Mouse (Mus musculus) stomach, postnatal 0 days (tissue): ENCODE data around the gene Cd63. TPM values are rescaled to one million over a fixed set of nuclear protein-coding genes. Genes with fewer than 3 reads are reported as not detected.
A peak's percentile ranks its signal among the peaks of the same experiment; 100 is the strongest.

Source experiments
- ATAC-seq: fragments of 200-750 bp; cut with Nextera tagmentation; 2 replicates; pipeline ENCODE4 v1.8.0; 2017; ENCODE audit not compliant: low FRiP score, low TSS enrichment
- DNase-seq: peaks from one replicate; pipeline ENCODE4 v3.0.0-alpha.2; 2016; ENCODE audit warnings: low spot score
- H3K27ac ChIP-seq: fragments of 300-500 bp; sonication (generic); replicated peaks from 2 replicates; pipeline ENCODE4 v1.5.1; 2014; ENCODE audit warnings: mild to moderate bottlenecking, control low read depth
- H3K27me3 ChIP-seq: fragments of 300-500 bp; sonication (generic); 2 replicates; pipeline ENCODE4 v1.6.1; 2014; ENCODE audit warnings: low read length; ENCODE audit not compliant: control insufficient read depth, insufficient read depth
- H3K36me3 ChIP-seq: fragments of 300-500 bp; sonication (generic); 2 replicates; pipeline ENCODE4 v1.6.1; 2014; ENCODE audit warnings: low read length, mixed read lengths; ENCODE audit not compliant: control insufficient read depth, insufficient read depth
- H3K4me1 ChIP-seq: fragments of 300-500 bp; sonication (generic); replicated peaks from 2 replicates; pipeline ENCODE4 v1.6.1; 2014; ENCODE audit warnings: antibody characterized with exemption; ENCODE audit not compliant: control insufficient read depth, insufficient read depth
- H3K4me2 ChIP-seq: fragments of 300-500 bp; sonication (generic); replicated peaks from 2 replicates; pipeline ENCODE4 v1.6.1; 2014; ENCODE audit warnings: low read depth, mild to moderate bottlenecking, control low read depth, moderate library complexity
- H3K4me3 ChIP-seq: fragments of 300-500 bp; sonication (generic); 2 replicates; pipeline ENCODE4 v1.5.1; 2014; ENCODE audit warnings: low read depth, low read length, control low read depth
- H3K9ac ChIP-seq: fragments of 300-500 bp; sonication (generic); 2 replicates; pipeline ENCODE4 v1.6.1; 2014; ENCODE audit warnings: mild to moderate bottlenecking, low read length, control low read depth, mixed read lengths
- H3K9me3 ChIP-seq: fragments of 300-500 bp; sonication (generic); 2 replicates; pipeline ENCODE4 v1.6.1; 2016; ENCODE audit warnings: low read length; ENCODE audit not compliant: control insufficient read depth
- CTCF ChIP-seq: IDR thresholded peaks from 2 replicates; pipeline ENCODE4 v1.5.1; 2016; ENCODE audit warnings: antibody characterized with exemption, low read depth, mild to moderate bottlenecking, moderate library complexity
- EP300 ChIP-seq: optimal IDR thresholded peaks from 2 replicates; pipeline ENCODE3; 2016; ENCODE audit warnings: antibody characterized with exemption
- WGBS: fragments of 180-500 bp; shearing (Covaris S2); extraction: QIAGEN DNeasy Blood & Tissue Kit; methylation state at CpG from one replicate; pipeline ENCODE4 v1.1.7; 2014; 5-methylcytosine and 5-hydroxymethylcytosine counted together
- polyA plus RNA-seq: library from polyadenylated mRNA; unstranded; fragments of >200 nt; fragmentation: Nextera tagmentation; extraction: Ambion mirVana; gene quantifications from 2 replicates; pipeline ENCODE4 v1.2.1, GENCODE M21; 2015

Cd63 gene
- polyA plus RNA-seq = 760 and 773 TPM in 2 replicates

GRCm38 (mm10) chr10:128900698-128901097, at the start of gene Cd63:
Cd63 (plus strand) TSS chr10:128900989.
- Histone ChIP-seq H3K4me1 (no peaks in the 10 kb centered on the region), H3K4me2 (no peak within 1 kb of the TSS), H3K27me3 (no peaks in the 10 kb centered on the region), H3K27ac (no peak within 1 kb of the TSS), H3K4me3 (no peak within 1 kb of the TSS), H3K9ac (no peak within 1 kb of the TSS), H3K36me3 (no peaks in the 10 kb centered on the region), H3K9me3 (no peaks in the 10 kb centered on the region)
- TF ChIP-seq EP300 (no peak), CTCF (no peak)
- peak; percentile 21 for DNase-seq
- WGBS = 53% methylated on average over 3 of the region's 3 CpGs
- peak; percentile 88 for ATAC-seq

GRCm38 (mm10) chr10:128861176-128861575, 39.6 kb upstream of the Cd63 start:
- no peak overlapping the region for H3K9ac ChIP-seq
- no peak for DNase-seq
- no peaks in the 10 kb centered on the region for H3K36me3 ChIP-seq
- ATAC-seq = no peak
- no peaks in the 10 kb centered on the region for H3K27me3 ChIP-seq
- no peaks in the 10 kb centered on the region for H3K9me3 ChIP-seq
- TF ChIP-seq CTCF = no peak
- no peak for TF ChIP-seq EP300
- H3K4me2 ChIP-seq = no peak overlapping the region
- H3K4me3 ChIP-seq = no peak overlapping the region
- H3K4me1 ChIP-seq = no peaks in the 10 kb centered on the region
- H3K27ac ChIP-seq = no peak overlapping the region

GRCm38 (mm10) chr10:128866042-128866441, 34.7 kb upstream of the Cd63 start:
- no peaks in the 10 kb centered on the region for H3K27me3 ChIP-seq
- H3K27ac ChIP-seq = no peak overlapping the region
- no peak overlapping the region for H3K4me2 ChIP-seq
- no peak for DNase-seq
- no peaks in the 10 kb centered on the region for H3K4me1 ChIP-seq
- WGBS = 71% methylated on average over 3 of the region's 3 CpGs
- no peak overlapping the region for H3K4me3 ChIP-seq
- H3K9me3 ChIP-seq = no peaks in the 10 kb centered on the region
- no peak overlapping the region for H3K9ac ChIP-seq
- peak; percentile 60 for TF ChIP-seq CTCF
- TF ChIP-seq EP300 = no peak
- no peak for ATAC-seq
- peaks cover under 1% of the 10 kb centered on the region for H3K36me3 ChIP-seq

- 88% methylated on average over 1 of the region's 1 CpGs for WGBS
- Histone ChIP-seq H3K27me3 (no peaks in the 10 kb centered on the region), H3K36me3 (peaks cover 3% of the 10 kb centered on the region), H3K9ac (no peak overlapping the region), H3K9me3 (no peaks in the 10 kb centered on the region), H3K4me2 (no peak overlapping the region), H3K4me3 (no peak overlapping the region), H3K27ac (no peak overlapping the region), H3K4me1 (no peaks in the 10 kb centered on the region)
- TF ChIP-seq EP300 (no peak), CTCF (no peak)
- ATAC-seq (no peak), DNase-seq (no peak)
These were observed 34.3 kb upstream of the Cd63 start for GRCm38 (mm10) chr10:128866518-128866917.

GRCm38 (mm10) chr10:128870341-128870740, 30.4 kb upstream of the Cd63 start:
- H3K4me3 ChIP-seq = no peak overlapping the region
- 79% methylated on average over 3 of the region's 3 CpGs for WGBS
- H3K4me2 ChIP-seq = no peak overlapping the region
- ATAC-seq (no peak), DNase-seq (no peak)
- no peak overlapping the region for H3K9ac ChIP-seq
- no peak for TF ChIP-seq EP300
- no peak for TF ChIP-seq CTCF
- no peaks in the 10 kb centered on the region for H3K27me3 ChIP-seq
- peaks cover 3% of the 10 kb centered on the region for H3K36me3 ChIP-seq
- H3K4me1 ChIP-seq = no peaks in the 10 kb centered on the region
- H3K27ac ChIP-seq = no peak overlapping the region
- no peaks in the 10 kb centered on the region for H3K9me3 ChIP-seq

GRCm38 (mm10) chr10:128878291-128878690, 22.5 kb upstream of the Cd63 start:
- no peaks in the 10 kb centered on the region; the same call in 1 of the 2 replicates for H3K36me3 ChIP-seq
- H3K27me3 ChIP-seq = no peaks in the 10 kb centered on the region
- no peak for DNase-seq
- H3K4me3 ChIP-seq = no peak overlapping the region
- no peak overlapping the region for H3K9ac ChIP-seq
- no peak for TF ChIP-seq EP300
- TF ChIP-seq CTCF = no peak
- ATAC-seq = no peak
- H3K9me3 ChIP-seq = no peaks in the 10 kb centered on the region
- no peak overlapping the region for H3K4me2 ChIP-seq
- no peak overlapping the region for H3K27ac ChIP-seq
- no peaks in the 10 kb centered on the region for H3K4me1 ChIP-seq
